12 mouse cellular contexts compared by ENCODE assay signal in genomic region chr2:52901300-52902013, GRCm38 (mm10). TPM values are rescaled to one million over a fixed set of nuclear protein-coding genes. Genes with fewer than 3 reads are reported as not detected.
DNase-seq lines count a peak whose midpoint lies in the region; ATAC-seq lines count a peak whose summit lies in the region.
"Had no signal": no experiment of that assay in that cellular context is flagged by ENCODE, and none has a peak within 500 bp of the region (broad histone marks: within the 10 kb centered on the region; RNA-seq: fewer than 3 reads in every experiment).

No protein-coding gene starts in this region.

- 83% methylated on average over 6 of the region's 6 CpGs for WGBS in hindbrain, embryonic 13.5 days
- WGBS in hindbrain, embryonic 12.5 days, result 80% methylated on average over 6 of the region's 6 CpGs
- 44% methylated on average over 6 of the region's 6 CpGs for WGBS in embryonic facial prominence, embryonic 11.5 days
- 34% methylated on average over 6 of the region's 6 CpGs for WGBS in limb, embryonic 12.5 days

- peak; percentile 35 for DNase-seq in cerebellum, adult 9-10 months
- DNase-seq in embryonic facial prominence, embryonic 11.5 days (ENCODE audit: low spot score), result peak; percentile 69
- DNase-seq in layer of hippocampus, postnatal 10 days (ENCODE audit: low spot score in 2 of 2), result no peak
- DNase-seq: kidney, postnatal 10 days; retina, postnatal 1 day; thymus, postnatal 36 days had no signal

- no peaks in the 10 kb centered on the region for H3K9me3 ChIP-seq in hindbrain, embryonic 13.5 days
- no peaks in the 10 kb centered on the region for H3K9me3 ChIP-seq in hindbrain, embryonic 12.5 days (replicated peaks)
- no peaks in the 10 kb centered on the region for H3K9me3 ChIP-seq in embryonic facial prominence, embryonic 11.5 days (replicated peaks; ENCODE audit: control insufficient read depth, low read length)
- H3K9me3 ChIP-seq in limb, embryonic 12.5 days, result no peaks in the 10 kb centered on the region

- no peaks in the 10 kb centered on the region for H3K27me3 ChIP-seq in hindbrain, embryonic 13.5 days
- no peaks in the 10 kb centered on the region for H3K27me3 ChIP-seq in hindbrain, embryonic 12.5 days
- H3K27me3 ChIP-seq in embryonic facial prominence, embryonic 11.5 days (ENCODE audit: control insufficient read depth, insufficient read depth, low read length), result no peaks in the 10 kb centered on the region
- no peaks in the 10 kb centered on the region for H3K27me3 ChIP-seq in limb, embryonic 12.5 days

- no peak overlapping the region for H3K4me2 ChIP-seq in hindbrain, embryonic 13.5 days
- no peak overlapping the region for H3K4me2 ChIP-seq in hindbrain, embryonic 12.5 days (replicated peaks)
- no peak overlapping the region for H3K4me2 ChIP-seq in embryonic facial prominence, embryonic 11.5 days (ENCODE audit: low read depth, low read length)
- no peak overlapping the region for H3K4me2 ChIP-seq in limb, embryonic 12.5 days

- ATAC-seq in hindbrain, embryonic 13.5 days (ENCODE audit: low FRiP score), result no peak
- ATAC-seq in hindbrain, embryonic 12.5 days (ENCODE audit: low FRiP score), result no peak
- ATAC-seq in embryonic facial prominence, embryonic 11.5 days (replicated peaks; ENCODE audit: insufficient number of reproducible peaks, low FRiP score, low TSS enrichment, low read depth), result peak; percentile 72
- peak; percentile 82; the same call in 1 of the 2 replicates for ATAC-seq in limb, embryonic 12.5 days (ENCODE audit: insufficient number of reproducible peaks, insufficient read depth, low FRiP score, low TSS enrichment, low read depth)
- ATAC-seq in megakaryocyte, adult 5-6 weeks (ENCODE audit: poor library complexity, severe bottlenecking), result no peak
- ATAC-seq in activated CD4-positive, CD25-positive, alpha-beta regulatory T cell, adult 4 months, result no peak

- peaks cover 17% of the 10 kb centered on the region for H3K4me1 ChIP-seq in hindbrain, embryonic 13.5 days (replicated peaks)
- H3K4me1 ChIP-seq in hindbrain, embryonic 12.5 days, result peaks cover 19% of the 10 kb centered on the region
- no peaks in the 10 kb centered on the region; the same call in 1 of the 2 replicates for H3K4me1 ChIP-seq in embryonic facial prominence, embryonic 11.5 days (ENCODE audit: control insufficient read depth, insufficient read depth, low read length)
- H3K4me1 ChIP-seq in limb, embryonic 12.5 days (replicated peaks), result peaks cover 68% of the 10 kb centered on the region

- H3K9ac ChIP-seq in hindbrain, embryonic 13.5 days, result no peak overlapping the region
- no peak overlapping the region for H3K9ac ChIP-seq in hindbrain, embryonic 12.5 days
- no peak overlapping the region for H3K9ac ChIP-seq in embryonic facial prominence, embryonic 11.5 days (replicated peaks; ENCODE audit: low read length)
- H3K9ac ChIP-seq in limb, embryonic 12.5 days (replicated peaks), result no peak overlapping the region

- H3K4me3 ChIP-seq in hindbrain, embryonic 13.5 days, result no peak overlapping the region
- H3K4me3 ChIP-seq in hindbrain, embryonic 12.5 days, result no peak overlapping the region
- no peak overlapping the region for H3K4me3 ChIP-seq in embryonic facial prominence, embryonic 11.5 days (ENCODE audit: low read depth, low read length)
- H3K4me3 ChIP-seq in limb, embryonic 12.5 days (replicated peaks), result no peak overlapping the region
- H3K4me3 ChIP-seq: erythroblast, embryonic 14.5 days had no signal

- peak overlapping the region; percentile 30; the same call in 1 of the 2 replicates for H3K27ac ChIP-seq in hindbrain, embryonic 13.5 days
- no peak overlapping the region for H3K27ac ChIP-seq in hindbrain, embryonic 12.5 days
- no peak overlapping the region for H3K27ac ChIP-seq in embryonic facial prominence, embryonic 11.5 days (replicated peaks; ENCODE audit: low read depth, low read length)
- H3K27ac ChIP-seq in limb, embryonic 12.5 days, result peak overlapping the region; percentile 70; the same call in 1 of the 2 replicates

- no peaks in the 10 kb centered on the region for H3K36me3 ChIP-seq in hindbrain, embryonic 13.5 days
- H3K36me3 ChIP-seq in hindbrain, embryonic 12.5 days, result no peaks in the 10 kb centered on the region
- H3K36me3 ChIP-seq in embryonic facial prominence, embryonic 11.5 days (replicated peaks; ENCODE audit: control insufficient read depth, insufficient read depth, low read depth, low read length), result no peaks in the 10 kb centered on the region
- H3K36me3 ChIP-seq in limb, embryonic 12.5 days, result no peaks in the 10 kb centered on the region

RNA-seq across cellular contexts. Expression of gene Fmnl2, which starts 43.8 kb away (rescaled TPM):
- polyA plus RNA-seq in hindbrain, embryonic 13.5 days (2015; fragmentation: Nextera tagmentation; extraction: Ambion mirVana), result 13.3 and 13.5 TPM in 2 replicates
- polyA plus RNA-seq in hindbrain, embryonic 12.5 days (2016; fragmentation: Nextera tagmentation; extraction: Ambion mirVana), result 14.2 and 15.1 TPM in 2 replicates
- 9.9 and 10.8 TPM in 2 replicates for polyA plus RNA-seq in embryonic facial prominence, embryonic 11.5 days (2014; fragmentation: Nextera tagmentation; extraction: Ambion mirVana)
- 14.4 and 14.7 TPM in 2 replicates for polyA plus RNA-seq in limb, embryonic 12.5 days (2016; fragmentation: Nextera tagmentation; extraction: Ambion mirVana)
- total RNA-seq in megakaryocyte, adult 5-6 weeks (2015), result 11.3 and 14.5 TPM in 2 replicates
- total RNA-seq in megakaryocyte, adult 5-6 weeks (2017), result 8.2 and 8.4 TPM in 2 replicates
- polyA plus RNA-seq in activated CD4-positive, CD25-positive, alpha-beta regulatory T cell, adult 4 months (2017; shearing (Covaris generic)), result under 1 TPM; 0.11 to 0.30 TPM
- total RNA-seq in layer of hippocampus, postnatal 10 days (2021), result 10 to 100 TPM; 49.0 to 53.0 TPM
- polyA plus RNA-seq: erythroblast, embryonic 14.5 days had no signal

Comparison
In these comparisons a context has a peak if more than half of its experiments do, and no peak if none do; other contexts are left out.
1. H3K27ac ChIP-seq: peak in hindbrain, embryonic 13.5 days (single experiment) and limb, embryonic 12.5 days (single experiment); none in hindbrain, embryonic 12.5 days (single experiment) and embryonic facial prominence, embryonic 11.5 days (single experiment).
2. ATAC-seq: peak in embryonic facial prominence, embryonic 11.5 days (single experiment) and limb, embryonic 12.5 days (single experiment); none in hindbrain, embryonic 13.5 days (single experiment), hindbrain, embryonic 12.5 days (single experiment), megakaryocyte, adult 5-6 weeks (single experiment) and activated CD4-positive, CD25-positive, alpha-beta regulatory T cell, adult 4 months (single experiment).
3. DNase-seq: peak in cerebellum, adult 9-10 months (single experiment) and embryonic facial prominence, embryonic 11.5 days (single experiment); none in layer of hippocampus, postnatal 10 days (0 of 2).